Mouse (Mus musculus) thymus, adult 2 months (tissue): Measurements from ENCODE around the gene Gm45717.

ENCODE experiments used
- CTCF ChIP-seq: fragments of 200-500 bp; IDR thresholded peaks from 2 replicates; pipeline ENCODE4 v1.5.1; 2012; ENCODE audit warnings: mild to moderate bottlenecking, control low read depth, low read length, moderate library complexity, borderline replicate concordance; ENCODE audit not compliant: control insufficient read depth, poor library complexity, insufficient read depth; ENCODE audit errors: extremely low read depth
- POLR2A ChIP-seq: fragments of 200-500 bp; IDR thresholded peaks from 2 replicates; pipeline ENCODE4 v1.6.1; 2012; ENCODE audit warnings: mild to moderate bottlenecking, low read length, control low read depth, moderate library complexity; ENCODE audit not compliant: control insufficient read depth, poor library complexity, insufficient read depth; ENCODE audit errors: extremely low read depth

GRCm38 (mm10) chr7:140951765-140952164 is 4.0 kb downstream of the Gm45717 start:
- no peak for TF ChIP-seq POLR2A
- no peak for TF ChIP-seq CTCF
